Mouse (Mus musculus): Measurements from ENCODE around the gene Cldn34c4. TPM values are rescaled to one million over a fixed set of nuclear protein-coding genes. Genes with fewer than 3 reads are reported as not detected.

Cldn34c4 gene
- polyA plus RNA-seq (2015; fragmentation: Nextera tagmentation; extraction: Ambion mirVana) = not detected in 2 replicates

DNA sequence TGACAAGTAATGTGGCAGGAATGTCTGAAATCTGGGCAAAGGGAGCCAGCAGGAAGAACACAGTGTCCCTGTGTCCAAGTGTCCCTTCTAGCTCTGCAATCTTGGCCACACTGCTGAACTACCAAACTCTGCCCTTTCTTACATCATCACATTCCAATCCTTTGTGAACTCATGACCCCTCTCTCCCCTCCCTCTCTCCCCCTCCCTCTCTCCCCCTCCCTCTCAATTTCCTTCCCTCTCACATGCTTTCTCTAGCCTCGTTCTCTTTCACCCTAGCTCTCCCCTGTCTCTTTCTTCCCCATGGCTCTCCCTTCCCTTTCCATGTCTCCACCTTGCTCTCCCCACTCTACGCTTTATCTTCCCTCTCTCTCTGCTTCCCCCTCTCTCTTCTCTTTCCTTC lies at the start of gene Cldn34c4:
Gene Cldn34c4 (minus strand): TSS at position 101 of the 400 bp plus-strand sequence.

Data from adrenal gland, postnatal 0 days (tissue).